Mouse (Mus musculus) cerebral cortex, adult 2 months (tissue): ENCODE measurements around the gene Taf15.

Source experiments
- WGBS: fragments of 180-500 bp; shearing (Covaris S2); methylation state at CpG from one replicate; pipeline ENCODE4 v1.1.7; 2018; 5-methylcytosine and 5-hydroxymethylcytosine counted together

The Taf15 gene

DNA sequence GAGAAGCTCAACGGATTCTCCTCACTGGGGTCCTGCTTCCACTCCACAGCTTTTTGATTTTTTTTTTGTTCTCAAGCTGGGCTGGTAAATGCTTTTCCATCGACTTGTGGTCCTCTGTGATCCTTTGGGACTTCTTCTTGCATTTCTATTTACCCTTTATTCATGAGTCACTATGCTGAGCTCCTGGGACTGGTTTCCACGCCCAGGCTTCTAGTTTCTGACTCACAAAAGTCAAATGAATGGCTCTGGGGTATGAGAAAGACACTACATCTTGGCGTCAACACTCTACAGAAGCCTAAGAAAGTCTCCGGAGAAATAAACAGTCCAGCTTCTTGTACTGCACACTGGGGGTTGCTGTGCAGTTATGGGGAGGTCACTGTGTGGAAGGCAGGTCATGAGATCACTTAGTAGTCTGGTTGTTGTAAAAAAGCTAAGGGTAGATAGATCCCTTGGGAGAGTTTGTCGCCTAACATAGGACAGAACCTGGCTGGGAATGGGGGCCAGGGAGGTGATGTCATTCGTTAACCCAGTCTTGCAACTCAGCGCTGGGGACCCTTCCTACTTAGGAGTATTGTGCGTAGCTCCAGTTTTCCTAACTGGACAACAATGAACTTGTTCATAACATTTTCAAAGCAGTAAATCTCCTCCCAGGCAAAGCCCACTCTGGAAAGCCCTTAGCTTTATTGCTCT, 14.8 kb upstream of the Taf15 start:
- WGBS: 65% methylated on average over 9 of the region's 9 CpGs

DNA sequence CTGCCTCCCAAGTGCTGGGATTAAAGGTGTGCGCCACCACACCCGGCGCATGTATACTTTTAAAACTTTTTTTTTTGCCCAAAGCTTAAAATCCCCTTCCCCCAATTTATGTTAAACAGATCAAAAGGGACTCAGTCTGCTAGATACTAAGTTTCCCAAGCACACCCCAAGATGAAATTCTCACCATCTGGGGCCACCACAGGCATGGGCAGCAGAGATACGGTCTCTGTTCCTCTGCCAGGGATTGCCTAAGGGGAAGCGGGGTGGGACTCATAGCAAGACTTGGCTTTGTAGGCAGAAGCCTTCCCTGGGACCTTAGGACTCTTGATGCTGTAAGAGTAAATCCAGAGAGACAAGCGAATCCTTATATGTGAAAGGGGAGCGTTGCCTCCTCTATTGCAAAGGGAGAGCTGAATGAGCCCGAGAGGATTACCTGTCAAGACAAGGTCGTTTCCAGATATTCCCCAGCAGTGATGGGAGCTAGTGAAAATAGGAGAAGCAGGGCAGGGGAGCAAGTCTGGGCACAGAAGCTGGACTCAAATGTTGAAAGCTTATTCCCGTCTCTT, 11.3 kb upstream of the Taf15 start:
- WGBS: 83% methylated on average over 10 of the region's 10 CpGs

DNA sequence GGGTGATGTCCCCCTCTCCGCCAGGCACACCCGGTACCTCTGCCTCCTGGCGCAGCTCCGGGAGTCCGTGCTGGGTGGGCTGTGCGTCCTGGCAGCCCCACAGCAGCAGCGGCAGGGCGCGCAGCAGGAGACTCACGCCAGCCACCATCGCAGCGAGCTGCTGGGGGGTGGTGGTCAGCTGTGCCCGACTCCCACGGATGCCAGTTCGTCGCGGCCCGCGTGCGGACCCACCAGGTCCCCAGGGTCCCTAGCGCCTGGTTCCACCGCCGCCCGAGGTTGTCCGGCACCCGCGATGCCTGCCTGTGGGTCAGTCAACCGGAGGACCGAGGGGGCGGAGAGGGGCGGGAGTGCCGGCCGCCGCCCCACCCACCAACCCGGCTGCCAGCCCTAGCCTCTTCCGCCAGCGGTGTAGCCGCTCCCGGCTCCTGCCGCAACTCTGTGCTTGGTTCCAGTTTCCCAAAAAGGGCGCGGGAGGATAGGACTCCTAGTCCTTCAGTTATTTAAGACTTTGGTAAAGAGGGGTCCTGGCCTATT, 10.1 kb upstream of the Taf15 start, which contains the start of gene Mmp28:
TSS of gene Mmp28 (minus strand) at position 361 of the 534 bp plus-strand sequence.
- WGBS: under 1% methylated on average over 42 of the region's 42 CpGs

DNA sequence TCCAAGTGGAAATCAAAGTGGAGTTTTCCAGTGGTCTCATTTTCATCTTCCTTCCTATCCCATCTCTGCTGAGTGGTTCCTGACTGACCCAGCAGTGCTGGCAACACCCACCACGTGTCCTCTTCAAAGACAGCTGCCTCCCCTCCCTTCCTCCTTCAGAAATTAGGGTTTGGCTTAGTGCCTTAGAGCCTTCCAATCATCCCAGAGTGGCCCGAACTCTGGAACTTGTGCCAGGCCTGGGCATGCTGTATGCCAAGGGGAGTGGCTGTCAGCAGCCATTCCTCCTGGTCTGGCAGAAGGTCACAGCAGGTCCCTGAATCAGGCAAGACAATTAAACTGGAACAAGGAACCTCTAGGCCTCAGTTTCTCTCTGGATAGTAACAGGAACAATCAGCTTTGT, 6.9 kb upstream of the Taf15 start:
- WGBS: 50% methylated on average over 2 of the region's 2 CpGs

DNA sequence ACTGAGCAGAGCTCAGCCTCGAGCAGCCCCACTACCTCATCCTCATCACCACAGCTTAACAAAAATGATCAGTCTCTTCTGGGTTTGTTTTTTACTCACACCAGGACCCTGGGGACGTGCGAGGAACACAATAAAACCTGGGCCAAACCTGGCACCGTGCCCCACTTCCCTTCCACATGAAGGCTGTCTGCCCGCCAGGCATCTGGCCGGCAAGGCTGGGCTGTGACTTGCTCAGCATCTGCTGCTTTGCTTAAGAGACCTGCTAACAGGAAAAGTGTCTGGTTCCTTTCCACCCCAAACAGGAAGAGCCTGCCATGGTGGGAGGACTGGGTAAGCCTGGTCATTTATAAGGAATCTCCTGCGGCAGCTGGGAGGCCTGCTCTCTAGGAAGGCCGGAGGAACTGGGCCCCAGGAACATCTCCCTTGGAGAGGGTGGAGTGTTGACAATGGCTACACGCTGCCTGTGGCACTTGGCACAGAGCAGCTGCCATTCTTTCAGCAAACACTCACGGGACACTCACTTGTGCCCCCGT, 5.7 kb upstream of the Taf15 start:
- 42% methylated on average over 11 of the region's 11 CpGs for WGBS

DNA sequence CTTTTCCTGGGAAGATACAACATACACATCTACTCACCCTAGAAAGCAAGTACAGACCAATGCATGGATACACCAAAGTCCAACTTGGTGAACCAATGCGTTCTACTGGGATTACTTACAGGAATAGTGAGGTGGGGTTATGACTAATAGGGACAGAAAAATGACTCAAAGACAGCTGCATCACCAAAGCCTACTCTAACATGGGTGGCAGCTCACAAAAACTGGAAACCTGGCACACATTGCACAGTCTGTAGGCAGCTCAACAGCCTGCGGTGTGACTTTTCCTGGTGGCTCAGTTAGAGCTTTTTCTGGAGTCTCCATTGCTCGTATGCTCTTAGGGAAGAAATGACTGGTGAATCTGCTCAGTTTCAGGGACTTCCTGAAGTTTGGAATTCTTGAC, 4.1 kb upstream of the Taf15 start:
- WGBS: 56% methylated on average over 3 of the region's 3 CpGs

DNA sequence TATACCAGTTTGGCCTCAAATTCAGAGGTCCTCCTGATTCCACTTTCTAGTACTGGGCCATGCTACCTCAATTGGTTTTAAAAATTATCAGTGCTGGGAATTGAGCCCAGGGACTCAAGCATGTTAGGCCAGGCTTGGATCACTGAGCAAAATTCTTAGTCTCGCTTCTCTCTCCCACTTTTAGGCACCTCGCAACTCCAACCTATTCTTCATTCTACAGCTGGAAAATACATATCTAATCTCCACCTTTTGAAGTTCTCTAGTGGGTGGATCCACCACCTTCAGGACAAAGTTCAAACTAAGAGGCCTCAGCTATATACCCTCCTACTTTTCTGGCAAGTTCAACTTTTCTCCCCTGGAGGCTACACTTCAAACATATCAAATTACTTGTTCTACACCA, 1.1 kb upstream of the Taf15 start:
- WGBS: 98% methylated on average over 2 of the region's 2 CpGs

DNA sequence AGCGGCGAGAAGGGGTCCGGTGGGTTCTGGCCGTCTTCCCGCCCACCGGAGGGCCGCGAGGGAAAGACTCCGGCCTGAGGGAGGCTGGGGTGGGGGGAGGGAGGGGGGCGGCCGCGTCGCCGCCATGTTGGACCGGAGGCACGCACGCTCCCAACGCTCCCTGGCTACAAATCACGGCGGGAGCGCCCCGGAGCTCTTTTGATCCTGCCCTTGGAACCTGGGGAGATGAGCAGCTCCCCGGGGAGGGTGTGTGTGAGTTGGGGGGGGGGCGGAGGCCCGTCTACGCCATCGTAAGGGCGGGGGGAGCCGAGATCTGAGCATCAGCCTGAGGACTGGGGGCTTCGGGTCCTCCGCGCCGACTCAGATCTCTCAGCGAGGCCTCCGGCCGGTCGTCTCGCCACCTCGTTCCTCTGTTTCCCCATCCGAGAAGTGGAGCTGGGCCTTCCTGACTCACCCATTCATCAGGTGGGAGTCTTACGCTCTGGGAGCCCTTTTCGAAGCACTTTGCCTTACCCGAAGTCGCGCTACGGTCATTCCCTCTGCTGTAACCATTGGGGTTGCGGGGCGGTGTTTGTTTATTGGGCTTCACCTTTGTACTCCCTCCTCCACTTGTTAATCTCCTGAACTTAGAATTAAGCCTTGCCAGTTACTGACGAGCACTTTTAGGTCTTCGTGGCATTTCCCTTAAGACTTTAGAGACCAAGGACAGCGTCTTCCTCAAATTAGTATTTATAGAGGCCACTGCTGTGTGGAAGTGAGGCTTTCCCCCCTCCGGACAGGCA, 540 bp downstream of the Taf15 start:
- WGBS: under 1% methylated on average over 52 of the region's 52 CpGs

DNA sequence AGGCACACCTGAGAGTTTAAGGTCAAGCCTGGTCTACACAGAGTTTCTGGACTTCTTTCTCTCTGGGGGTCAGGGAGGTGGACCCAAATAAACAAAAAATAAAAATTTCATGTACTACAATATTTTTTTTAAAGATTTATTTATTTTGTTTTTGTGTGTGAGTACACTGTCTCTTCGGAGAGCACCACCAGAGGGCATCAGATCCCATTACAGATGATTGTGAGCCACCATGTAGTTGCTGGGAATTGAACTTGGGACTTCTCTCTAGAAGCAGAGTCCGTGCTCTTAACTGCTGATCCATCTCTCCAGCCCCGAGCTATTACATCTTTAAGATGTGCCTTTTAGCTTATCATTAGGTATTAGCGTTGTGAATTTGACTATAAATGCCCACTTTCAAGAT, 18.6 kb downstream of the Taf15 start:
- 84% methylated on average over 4 of the region's 4 CpGs for WGBS

DNA sequence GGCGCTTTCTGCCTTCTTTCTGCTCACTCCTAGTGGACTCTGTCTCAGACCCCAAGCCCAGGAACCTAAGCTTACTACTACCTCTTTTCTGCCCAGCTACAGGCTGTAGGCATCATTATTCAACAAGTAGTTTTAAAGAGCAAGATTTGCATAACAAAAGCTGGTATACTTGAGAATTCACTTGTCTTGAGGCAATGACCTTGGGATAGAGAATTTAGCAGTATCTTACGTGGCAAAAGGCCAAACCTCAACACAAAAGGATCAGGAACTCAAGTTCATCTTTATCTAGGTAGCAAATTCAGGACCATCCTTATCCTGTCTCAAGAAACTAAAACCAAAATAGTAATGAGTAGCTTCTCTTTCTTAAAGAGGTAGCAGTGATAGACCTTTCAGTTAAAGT, 22.7 kb downstream of the Taf15 start:
- 68% methylated on average over 2 of the region's 2 CpGs for WGBS

DNA sequence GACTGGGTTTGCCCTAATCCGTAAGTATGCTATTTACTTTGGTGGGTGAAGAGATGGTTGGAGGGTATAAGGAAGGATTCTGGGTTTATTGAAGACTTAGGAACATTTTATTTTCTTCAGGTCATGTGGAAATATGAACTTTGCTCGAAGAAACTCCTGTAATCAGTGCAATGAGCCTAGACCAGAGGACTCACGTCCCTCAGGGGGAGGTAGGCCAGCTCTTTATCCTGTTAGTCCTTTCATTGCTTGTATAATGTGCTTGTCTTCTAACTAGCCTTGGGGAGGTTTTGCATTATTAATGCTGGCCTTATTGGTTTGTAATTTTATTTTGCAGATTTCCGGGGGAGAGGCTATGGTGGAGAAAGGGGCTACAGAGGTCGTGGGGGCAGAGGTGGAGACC, 31.4 kb downstream of the Taf15 start:
- WGBS: 94% methylated on average over 5 of the region's 5 CpGs

DNA sequence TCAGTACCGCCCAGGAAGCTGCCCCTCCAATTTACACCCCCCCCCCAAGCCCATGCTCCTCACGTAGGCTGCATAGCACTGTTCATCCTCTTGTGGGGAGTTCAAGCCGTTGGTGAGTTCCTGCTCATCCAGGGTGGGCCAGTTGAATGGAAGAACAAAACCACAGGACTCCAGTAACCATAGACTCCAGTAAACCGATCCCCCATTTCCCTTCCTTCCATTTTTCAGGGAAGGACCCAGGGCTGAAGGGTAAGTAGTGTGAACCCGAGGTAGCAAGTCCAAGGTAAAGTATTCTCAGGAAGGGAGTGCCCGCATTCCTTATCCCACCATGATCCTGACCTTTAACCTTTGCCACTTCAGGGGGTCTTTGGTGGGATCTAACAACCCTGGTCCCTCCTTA, 45.5 kb downstream of the Taf15 start:
- 83% methylated on average over 6 of the region's 6 CpGs for WGBS

DNA sequence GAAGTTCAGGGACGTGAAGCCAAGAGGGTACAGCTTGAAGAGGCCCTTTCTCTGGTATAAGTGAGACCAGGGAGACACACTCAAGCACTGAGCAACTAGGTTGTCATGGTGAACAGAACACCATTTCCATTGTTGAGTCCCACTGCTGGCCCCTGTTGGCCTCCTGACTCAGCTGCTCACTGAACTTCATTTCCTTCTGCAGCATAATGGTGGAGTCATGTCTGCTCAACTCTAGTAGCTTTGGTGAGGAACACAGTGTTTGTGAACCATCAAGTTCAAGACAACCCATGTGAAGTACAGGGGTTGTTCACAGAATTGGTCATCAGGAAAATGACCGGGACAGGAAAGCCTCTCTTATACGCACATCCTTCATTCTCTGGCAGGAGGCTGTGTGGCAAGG, 49.2 kb downstream of the Taf15 start, which contains the start of gene Heatr9:
TSS of gene Heatr9 (minus strand) at position 101 of the 400 bp plus-strand sequence.
- WGBS: 91% methylated on average over 3 of the region's 3 CpGs

DNA sequence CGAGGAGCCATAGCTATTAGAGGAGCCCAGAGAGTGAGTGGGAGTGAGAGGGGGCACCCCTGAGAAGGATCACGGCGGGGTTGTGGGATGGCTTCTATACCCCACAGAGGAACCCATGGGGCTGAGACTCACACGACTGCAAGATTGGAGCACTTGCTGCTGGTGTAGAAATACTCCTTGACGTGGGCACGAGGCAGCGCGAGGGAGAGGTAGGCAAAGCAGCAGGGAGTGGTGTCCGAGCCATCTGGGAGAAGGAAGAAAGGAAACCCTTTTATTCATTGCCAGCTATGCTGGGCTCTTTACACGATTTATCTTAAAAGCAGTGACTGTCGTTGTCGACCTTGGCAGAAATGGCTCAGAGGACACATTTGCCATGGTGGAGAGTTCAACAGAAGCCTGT, 56.1 kb downstream of the Taf15 start:
- WGBS: 45% methylated on average over 12 of the region's 12 CpGs

DNA sequence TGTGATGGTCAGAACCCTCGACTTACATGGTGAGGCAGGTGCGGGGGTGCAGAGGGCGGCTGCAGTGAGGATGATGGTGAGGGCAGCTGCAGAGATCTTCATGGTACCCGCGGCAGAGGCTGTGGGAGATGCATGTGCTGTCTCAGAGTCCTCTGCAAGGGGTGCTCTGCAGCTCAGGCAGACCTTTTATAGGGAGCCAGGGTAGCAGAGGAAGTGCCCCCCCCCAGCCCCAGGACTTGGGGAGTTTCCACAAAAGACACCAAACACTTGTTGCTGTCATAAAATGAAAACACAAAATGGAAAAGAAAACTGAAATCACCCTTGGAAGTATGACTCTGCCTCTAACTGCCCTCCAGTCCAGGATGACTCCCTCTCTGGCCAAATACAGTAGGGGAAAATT, 57.5 kb downstream of the Taf15 start, which contains the start of gene Ccl5:
TSS of gene Ccl5 (minus strand) at position 159 of the 400 bp plus-strand sequence.
- 91% methylated on average over 5 of the region's 5 CpGs for WGBS

DNA sequence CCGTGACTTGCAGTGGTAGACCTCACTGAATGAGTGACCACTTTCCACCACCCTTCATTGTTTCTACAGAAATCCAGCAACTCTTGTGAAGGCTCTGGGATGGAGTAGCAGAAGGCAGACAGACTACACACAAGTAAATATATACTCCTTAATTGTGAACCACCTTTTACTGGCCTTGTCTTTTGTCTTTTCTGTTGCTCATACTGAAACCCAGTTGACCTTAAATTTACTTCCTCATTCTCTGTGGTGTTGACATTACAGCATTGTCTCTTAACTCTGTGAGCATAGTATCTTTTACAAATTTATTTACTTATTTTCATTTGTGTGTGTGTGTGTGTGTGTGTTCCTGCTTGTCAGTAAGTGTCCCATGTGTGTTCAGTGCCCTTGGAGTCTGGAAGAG, 60.3 kb downstream of the Taf15 start:
- WGBS: 93% methylated on average over 1 of the region's 1 CpGs

DNA sequence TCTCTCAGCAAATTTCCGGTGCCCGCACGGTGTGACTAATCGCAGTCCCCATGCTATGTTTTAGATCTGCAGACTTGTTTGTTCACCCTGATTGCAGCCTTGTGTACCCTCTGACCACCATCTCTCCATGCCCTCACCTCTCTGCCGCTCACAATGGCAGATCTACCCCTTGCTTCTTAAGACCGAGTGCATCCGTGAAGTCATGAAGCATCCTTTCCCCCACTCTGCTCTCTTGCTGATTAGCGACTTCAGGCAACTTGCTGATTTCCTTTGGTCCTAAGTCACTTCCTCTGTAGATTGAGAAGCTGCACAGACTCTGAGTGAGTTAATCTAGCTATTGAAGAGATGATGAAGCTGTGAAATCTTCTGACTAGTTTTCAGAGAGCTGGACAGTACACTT, 61.3 kb downstream of the Taf15 start:
- 75% methylated on average over 8 of the region's 8 CpGs for WGBS

DNA sequence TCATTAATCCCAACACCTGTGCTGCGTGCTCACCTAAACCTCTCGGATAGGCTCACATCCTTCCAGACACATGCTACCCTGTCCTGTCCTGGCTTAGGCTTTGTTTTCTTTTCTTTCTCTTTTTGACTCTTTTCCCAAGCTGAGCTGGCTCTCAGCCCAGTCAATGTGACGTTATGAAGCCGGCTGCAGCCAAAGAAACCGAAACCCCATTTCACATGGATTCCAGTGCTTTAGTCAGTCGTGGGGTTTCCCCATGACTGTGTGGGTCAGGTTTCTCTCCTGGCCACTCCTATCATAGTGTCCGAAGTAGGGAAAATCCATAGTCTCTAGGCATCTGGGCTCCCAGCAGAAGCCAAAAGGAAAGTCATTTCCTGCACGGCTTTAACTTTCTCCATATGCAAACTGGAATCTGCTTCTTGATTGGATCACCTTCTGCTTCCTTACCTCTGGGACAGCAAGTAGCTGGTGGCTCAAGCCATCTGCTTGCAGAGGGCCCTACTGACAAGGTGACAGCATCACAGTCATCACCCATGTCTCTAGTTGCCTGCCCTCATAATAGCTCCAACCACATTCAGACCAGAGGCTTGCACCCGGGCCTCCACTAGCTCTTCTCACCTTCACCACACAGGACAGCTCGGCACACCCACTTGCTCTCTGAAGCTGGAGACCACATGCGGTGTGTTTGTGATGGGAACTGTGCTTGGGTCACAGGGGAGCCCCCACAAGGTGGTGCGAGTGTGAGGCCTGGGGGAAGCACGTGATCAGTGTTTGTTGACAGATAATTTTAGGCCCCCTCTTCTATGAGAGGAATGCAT, 61.9 kb downstream of the Taf15 start:
- WGBS: 35% methylated on average over 13 of the region's 13 CpGs

DNA sequence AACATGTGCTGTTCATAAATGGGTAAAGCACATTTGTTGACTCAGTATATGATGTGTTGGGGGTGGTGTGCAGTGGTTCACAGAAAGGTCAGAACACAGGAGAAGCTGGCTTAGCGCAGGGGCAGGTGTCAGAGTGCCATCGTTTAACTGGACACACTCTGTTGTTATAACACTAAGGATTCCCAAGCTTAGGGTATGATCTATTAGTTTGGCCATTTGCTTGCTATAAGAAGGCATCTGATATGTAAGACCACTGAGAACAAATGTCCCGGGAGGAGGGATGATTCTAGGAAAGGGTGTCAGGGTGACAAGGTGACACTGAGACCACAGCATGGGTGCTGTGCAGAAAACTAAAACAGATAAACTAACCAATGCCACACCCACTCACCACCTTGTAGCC, 63.9 kb downstream of the Taf15 start:
- 85% methylated on average over 3 of the region's 3 CpGs for WGBS

DNA sequence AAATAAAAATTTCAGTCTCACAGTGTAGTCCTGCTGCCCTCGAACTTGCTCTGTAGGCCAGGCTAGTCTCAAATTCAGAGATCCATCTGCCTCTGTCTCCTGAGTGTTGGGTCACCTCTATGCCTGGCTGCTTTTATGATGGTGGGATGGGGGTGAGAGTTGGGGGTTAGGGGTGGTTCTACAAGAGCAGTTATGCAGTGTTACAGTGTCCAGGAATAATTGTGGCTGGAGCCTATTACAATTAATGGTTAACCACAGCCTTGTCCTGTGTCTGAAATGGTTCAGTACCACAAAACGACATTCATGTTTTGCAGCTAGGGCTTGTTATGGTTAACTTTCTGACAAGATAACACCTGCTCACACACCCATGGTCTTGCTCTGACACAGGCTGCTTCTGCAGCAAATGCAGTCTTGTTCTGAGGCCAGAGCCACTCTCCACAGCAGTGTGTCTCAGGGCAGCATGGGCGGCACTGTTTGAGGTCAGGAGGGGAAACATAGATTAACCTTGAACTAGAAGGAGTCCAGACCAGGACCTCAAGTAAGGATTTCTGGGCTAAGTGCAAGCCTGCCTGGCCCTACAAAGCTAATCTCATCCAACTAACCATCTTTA, 65.9 kb downstream of the Taf15 start:
- WGBS: 91% methylated on average over 3 of the region's 3 CpGs

DNA sequence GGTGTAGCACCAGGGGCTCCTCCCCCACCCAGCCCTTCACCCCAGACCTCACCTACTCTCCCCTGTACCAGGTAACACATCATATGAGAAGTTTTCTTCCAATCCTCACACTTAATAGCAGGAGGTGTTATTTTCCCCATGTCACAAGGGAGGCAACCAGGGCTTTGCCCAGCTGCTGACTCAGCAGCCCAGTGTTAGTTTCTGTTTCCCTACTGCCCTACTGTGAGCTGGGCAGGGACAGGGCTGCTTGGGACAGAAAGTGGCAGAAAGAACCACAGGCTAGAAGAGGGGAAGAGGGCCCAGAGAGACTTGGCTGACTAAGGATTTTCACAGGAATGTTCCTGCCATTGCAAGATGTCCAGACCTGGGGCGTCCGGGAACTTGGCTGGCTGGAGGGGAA, 68.0 kb downstream of the Taf15 start:
- WGBS: 91% methylated on average over 2 of the region's 2 CpGs
